Mouse (Mus musculus) right cerebral cortex, adult 2 months (tissue): ENCODE data around the gene 4921507P07Rik.
"Not testable (repeated sequence)": the region's sequence is repeated elsewhere in the genome, so short reads cannot be mapped to it uniquely, and the experiment has no call there.

Source experiments
- DNase-seq, 2 experiments: peaks; one replicate each; pipeline ENCODE4 v3.0.0; 2021 to 2022; ENCODE audit warnings: low spot score in 2 of 2

Gene 4921507P07Rik

DNA sequence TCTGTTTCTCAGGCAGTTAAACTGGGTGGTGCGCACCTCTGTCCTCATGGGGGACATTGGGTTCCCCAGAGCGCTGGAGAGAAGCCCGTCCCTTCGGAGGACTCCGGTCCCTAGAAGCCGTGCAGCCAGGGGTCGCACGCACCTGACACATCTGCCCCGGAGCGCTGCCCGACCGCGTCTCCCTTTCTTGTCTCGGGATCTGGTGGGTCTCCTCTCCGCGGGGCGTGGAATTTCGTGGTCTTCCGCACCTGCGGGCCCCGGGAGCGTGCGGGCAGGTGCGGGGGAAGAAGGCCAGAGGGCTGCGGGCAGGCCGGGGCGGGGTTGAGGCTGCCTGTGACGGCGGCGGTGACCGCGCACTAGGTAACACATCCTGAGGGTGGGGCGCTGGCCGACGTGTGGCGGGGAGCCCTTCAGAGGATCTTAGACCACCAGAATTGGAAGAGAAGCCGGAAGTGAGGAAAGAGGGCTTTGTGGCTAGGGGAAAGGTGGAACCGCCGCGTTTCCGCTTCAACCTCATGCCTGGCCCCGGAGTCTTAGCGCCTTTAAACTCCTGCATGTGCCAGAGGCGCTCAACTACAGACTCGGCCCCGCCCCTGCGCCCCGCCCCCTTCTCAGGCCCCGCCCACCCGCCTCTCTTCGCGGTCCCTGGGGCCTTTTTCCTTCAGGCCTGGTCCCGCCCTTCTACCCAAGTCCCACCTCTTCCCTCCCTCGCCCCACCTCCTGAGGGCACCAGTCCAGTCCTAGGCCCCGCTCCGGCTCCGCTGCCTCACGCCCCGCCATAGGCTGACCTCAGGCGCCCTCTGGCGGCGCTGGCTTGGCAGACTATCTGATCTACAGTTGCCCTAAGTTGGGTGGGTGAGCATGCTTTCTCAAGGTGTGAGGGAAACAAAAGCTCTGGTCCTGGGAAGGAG lies at the start of gene 4921507P07Rik:
4921507P07Rik (minus strand) TSS at position 332 of the 911 bp plus-strand sequence.
- DNase-seq = peak; percentile 85

DNA sequence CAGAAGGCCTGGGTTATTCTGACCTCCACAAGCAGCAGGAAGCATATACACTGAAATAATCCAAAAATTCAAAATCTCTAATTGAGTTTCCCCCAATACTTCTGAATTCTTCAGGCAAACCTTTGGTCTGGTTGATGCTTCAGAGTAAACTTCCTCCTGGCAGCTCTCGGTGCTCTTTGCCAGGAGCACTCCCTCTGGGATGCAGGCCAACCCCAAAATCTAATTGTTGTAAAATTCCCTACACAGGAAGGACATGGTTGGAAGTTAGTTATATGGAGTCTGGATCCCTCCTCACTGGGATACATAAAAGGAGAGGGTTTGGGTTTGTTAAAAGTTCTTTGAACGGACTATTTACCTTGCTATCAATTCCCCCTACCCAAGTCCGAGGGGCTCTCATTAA lies 48.3 kb upstream of the 4921507P07Rik start:
- DNase-seq = no peak

DNA sequence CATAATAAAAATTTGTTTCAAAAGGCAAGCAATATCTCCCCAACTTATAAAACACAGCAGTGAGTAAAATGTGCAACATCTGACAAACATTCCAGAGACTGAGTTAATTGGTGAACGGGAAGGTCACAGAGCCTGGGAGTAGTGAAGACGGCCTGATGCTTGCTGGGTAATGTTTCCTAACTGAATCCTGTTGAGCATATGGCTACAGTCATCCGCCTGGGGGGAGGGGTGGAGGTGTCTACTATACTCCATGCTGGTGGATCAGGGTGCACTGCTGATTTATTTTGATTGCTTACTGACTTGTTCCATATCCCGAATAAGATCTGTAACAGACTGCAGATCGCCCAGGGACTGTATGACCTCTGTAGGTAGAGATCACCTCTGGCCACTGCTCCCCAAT lies 45.5 kb upstream of the 4921507P07Rik start:
- DNase-seq = no peak

DNA sequence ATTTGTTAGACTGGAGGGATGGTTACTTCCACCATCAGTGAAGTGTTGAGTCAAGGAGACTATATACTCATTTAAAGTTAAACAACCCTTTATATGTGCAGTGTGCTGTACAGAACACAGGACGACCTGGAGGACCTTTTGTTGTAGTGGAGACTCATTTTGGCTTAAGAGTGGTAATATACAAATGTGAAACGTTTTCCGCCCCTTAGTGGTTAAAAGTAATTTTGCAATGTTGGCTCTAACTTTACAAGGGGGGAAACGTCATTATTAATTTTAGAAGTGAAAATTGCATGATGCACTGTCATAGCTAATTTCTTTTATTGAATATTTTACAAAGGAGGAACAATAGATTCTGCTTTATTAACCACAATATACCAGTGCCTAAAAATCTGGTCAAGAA lies 43.9 kb upstream of the 4921507P07Rik start:
- DNase-seq = no peak

DNA sequence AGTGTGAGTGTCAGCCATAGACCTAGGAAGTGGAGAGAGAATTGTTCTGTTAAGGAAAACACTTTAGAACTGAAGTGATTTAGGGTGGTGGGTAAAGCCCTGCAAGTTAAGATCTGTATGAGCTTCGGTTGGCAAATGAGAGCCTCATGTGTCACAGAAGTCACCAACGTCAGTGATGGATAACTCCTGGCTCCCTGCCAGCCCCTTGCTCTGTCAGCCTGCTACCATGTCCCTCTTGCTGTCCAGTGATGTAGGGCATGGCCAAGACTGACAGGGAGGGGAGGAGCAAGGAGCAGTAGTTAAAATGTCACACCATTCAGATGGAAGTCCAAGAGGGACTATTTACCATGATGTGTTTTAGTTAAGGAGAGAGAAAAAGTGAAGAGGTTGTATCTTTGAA lies 43.2 kb upstream of the 4921507P07Rik start:
- DNase-seq = no peak

DNA sequence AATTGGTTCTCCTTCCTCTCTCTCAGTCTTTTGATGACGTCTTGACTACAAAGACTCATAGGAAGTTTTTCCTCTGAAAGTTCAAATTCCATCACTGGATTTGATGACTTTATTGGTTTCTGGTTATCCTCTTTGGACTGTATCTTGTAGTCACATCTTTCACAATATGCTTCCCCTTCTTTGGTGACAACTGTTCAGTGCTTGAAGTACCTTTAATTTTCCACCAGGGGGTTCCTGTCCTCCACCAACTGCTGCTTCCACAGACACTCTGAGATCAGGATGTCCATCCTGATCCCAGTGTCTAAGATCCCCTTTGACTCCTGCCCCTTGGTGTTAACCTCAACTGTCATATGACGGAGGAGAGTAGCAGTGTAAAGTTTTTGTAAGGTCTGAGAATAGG lies 29.7 kb upstream of the 4921507P07Rik start:
- DNase-seq = not testable (repeated sequence)

DNA sequence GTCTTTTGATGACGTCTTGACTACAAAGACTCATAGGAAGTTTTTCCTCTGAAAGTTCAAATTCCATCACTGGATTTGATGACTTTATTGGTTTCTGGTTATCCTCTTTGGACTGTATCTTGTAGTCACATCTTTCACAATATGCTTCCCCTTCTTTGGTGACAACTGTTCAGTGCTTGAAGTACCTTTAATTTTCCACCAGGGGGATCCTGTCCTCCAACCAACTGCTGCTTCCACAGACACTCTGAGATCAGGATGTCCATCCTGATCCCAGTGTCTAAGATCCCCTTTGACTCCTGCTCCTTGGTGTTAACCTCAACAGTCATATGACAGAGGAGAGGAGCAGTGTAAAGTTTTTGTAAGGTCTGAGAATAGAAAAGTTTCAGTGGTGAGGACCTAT lies 21.8 kb upstream of the 4921507P07Rik start:
- not testable (repeated sequence) for DNase-seq

DNA sequence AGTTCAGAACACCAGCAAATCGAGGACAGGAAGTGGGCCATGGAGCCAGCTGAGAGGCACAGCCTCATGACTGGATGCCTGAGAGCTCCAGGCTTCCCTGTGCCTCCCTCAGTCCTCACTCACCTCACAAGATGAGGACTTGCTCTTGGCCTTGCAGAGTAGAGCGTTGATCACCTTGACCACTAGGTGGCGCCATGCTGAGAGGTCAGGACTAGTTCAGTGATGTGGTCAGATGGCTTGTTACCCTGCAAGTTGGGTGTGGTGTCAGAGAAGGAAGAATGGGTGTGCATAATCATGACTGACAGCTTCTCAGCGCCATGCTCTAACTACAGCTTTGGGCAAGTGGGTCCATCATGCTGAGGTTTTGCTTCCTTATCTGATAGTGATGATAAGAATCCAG lies 5.2 kb upstream of the 4921507P07Rik start:
- no peak for DNase-seq

DNA sequence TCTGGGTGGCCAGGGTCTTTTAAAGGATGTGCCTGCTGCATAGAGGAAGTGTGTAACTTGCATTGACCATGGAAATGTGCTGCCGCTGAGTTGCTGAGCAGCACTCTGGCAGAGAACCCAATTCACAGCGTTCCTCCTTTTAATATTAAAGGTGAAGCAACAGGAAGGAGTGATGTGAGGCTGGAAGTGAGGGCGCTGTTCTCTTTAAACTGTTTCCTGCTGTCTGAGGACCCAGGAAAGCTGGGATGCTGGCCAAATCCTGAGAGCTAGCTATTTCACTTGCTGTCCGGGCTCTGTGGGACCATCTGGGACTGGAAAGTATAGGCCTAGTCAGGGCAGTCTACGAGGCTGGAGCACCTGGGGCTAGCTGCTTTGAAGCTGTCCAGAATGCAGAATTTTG lies 2.1 kb upstream of the 4921507P07Rik start:
- DNase-seq = no peak

DNA sequence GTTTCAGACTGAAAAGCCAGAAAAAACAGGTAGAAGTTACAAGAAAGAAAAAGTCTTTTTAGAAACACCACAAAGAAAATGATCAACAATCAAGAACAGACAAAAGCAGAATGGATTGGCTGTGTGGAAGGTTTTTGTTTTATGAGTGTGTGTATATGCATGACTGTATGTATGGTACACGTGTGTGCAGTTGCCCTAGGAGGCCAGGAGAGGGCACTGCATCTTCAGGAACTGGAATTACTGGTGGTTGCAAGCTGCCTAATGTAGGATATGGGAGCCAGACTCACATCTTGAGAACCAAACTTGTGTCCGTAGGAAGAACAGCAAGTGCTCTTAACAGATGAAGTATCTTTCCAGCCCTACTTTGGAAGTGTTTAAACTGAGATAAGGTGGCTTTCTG lies 2.1 kb downstream of the 4921507P07Rik start:
- no peak for DNase-seq

DNA sequence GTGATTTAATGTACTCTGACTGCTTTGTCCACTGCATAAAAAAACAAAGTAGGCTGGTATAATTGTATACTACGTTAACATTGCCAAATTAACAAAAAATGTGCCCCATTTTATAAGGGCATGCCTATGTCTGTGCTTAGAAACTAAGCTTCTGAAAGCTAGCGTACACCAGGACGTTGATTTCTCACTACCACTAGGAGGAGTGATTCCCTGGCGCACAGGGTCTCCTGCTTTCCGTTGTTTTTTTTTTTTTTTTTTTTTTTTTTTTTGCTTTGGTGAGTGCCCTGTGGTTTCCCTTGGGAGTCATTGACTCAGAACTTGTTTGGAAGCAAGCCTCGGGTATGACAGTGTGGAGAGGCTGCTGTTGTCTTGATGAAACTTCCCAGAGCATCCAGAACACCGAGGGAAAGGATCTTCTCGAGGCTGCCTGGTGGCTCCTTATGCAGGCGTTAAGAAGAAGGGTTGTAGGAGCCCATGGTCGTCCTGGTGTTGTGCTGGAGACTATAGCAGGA lies 3.0 kb downstream of the 4921507P07Rik start:
- DNase-seq = no peak

DNA sequence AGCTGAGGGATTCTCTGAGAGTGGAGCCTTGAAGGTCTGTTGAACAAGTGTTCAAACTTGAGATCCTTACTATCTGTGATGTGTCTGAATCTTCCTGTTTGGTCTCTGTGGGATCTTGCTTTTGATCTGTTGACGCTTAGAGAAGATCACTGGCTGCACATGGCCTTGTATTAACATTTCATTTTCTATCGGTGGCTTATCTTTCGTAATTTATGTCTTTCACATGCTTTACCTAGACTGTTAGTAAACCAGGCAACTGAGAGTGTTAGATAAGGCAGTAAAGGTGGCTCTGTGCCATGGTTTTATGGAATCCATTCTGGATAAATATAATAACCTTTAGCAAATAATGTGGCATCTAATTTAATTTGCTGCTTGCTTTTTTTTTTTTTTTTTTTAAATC lies 6.2 kb downstream of the 4921507P07Rik start:
- no peak for DNase-seq

DNA sequence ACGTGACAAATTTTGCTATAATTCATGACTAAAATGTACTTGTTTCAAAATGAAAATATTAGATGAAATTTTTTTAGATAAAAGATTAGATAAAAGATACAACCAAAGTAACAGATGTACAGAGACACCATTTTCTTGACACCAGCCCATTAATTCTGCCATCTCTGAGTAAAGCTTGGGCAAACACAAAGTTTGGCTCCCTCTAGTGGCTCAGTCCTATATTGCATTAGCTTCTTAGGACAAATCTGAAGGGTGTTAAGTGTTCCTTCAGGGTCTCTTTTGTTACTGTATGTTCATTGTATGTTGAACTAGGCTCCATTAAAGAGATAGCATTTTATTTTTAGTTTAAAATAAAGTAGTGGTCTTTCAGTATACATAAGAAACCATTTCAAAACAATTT lies 8.2 kb downstream of the 4921507P07Rik start:
- peak; percentile 33 to 73 for DNase-seq

DNA sequence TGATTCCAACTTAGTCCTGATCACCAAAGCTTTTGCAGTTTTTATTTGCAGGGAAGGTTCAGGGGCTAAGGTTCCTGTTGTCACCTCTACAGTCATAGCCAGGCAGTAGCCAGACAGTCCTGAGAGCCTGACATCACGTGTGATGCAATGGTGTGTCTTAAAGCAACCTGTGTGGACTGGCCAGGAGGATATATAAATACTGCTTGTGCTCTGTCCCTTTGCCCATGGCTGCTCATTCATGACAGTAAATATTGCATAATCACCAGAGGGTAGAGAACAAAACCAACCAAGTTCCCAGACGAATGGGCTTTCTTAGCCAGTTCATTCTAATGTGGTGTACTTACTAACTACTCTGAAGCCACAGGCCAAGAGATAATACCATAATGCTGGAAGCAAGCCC lies 9.0 kb downstream of the 4921507P07Rik start:
- DNase-seq = no peak

DNA sequence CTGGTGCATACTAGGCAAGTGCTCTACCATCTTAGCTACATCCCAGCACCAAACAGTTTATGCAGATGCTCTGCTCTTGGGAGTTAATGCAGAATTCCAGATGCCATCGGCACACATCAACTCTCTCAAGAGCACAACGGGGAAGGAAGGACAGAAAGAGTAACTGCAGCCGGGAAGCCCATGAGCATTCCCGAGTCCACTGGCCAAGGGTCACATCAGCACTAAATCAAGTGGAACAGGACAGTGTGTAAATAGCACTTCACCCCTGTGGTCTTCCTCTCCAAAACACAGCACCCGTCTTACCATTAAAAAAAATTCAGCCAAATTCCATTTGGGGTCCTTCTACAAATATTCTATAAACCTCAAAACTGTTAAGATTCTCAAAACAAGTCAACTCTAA lies 10.1 kb downstream of the 4921507P07Rik start:
- no peak for DNase-seq

DNA sequence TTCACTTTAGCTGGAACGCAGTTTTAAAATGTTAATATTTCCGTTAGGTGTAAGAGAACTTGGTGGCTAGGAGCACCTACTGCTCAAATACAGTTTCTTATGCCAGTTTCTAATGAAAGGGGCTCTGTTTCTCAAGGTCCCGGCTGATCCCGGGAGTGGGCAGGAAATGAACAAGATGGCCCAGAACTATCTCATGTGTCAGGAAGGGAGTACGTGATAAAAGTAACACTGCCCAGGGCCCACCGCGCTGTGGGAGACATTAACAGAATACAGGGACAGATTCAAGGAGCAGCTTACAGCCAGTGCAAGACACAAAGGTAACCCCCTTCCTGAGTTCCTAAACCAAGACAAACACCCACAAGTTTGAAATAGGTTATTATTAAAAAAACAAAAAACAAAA lies 10.7 kb downstream of the 4921507P07Rik start:
- DNase-seq = no peak

DNA sequence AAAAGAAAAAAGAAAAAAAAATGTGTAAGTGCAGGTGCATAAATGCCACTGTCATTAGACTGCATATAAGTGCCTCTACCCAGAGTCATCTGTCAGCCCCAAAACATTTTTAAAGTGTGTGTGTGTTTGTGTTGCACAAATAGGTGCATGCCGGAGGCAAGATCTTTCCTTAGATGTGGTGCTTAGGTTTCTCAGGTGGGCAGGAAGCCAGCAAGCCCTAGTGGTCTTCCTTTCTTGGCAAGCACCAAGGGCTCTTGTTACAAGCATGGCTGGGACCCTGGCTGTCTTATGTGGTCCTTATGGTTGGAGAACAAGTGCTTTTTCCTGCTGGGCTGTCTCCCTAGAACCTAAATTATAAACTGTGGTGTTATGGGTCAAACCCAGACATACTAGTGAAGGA lies 24.8 kb downstream of the 4921507P07Rik start:
- DNase-seq = no peak

DNA sequence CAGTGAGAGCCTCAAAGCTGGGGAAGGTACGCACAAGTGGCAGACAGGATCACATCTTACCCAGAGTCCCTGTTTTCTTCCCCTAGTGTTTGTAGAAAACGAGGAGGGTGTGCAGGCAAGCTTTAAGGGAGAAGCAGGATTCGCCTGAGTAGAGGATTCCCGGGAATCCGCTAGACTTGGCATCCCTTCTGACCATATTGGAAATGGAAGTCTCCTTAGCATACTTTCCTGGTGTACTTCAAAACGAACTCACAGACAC lies 29.5 kb downstream of the 4921507P07Rik start:
- DNase-seq = no peak

DNA sequence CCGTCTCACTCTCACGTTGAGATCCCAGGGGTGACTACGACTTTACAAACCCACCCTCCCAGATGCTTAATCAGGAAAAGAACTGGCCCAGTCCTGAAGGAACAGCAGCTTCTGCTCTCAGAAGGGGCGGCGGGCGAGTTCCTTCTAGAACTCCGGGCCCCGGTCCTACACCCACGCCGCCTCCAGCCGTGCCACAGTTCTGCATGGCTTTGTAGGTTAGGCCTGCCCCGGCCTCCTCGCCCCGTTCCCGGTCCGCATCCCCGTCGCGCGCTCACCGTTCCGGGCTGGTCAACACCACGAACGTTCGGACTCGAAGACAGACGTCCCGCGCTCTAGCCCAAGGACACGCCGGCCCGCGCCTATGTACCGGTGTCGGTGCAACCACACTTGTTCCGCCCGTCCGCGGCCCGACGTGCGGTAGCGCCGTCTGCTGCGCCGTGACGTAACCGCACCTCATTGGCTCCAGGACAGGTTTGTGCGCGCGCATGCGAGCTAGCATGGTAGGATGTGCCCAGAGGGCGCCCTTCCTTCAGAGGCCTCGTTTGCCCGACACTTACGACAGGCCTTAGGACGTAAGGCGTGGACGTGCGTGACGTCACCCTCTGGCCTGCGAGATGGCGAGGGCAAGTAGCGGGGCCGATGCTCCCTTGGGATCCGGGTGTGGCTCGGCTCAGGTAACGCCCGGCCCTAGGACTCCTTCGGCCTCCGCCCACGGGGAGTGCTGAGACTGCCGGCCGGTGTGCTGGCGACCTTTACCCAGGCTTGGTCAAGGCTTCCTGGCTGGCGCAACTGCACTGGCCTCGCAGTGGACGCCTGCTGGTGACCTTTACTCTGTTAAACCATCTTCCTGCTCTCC lies 30.1 kb downstream of the 4921507P07Rik start, which contains the start of gene Cycs:
Cycs (minus strand) TSS at position 398 of the 856 bp plus-strand sequence.
- DNase-seq = peak; percentile 99

DNA sequence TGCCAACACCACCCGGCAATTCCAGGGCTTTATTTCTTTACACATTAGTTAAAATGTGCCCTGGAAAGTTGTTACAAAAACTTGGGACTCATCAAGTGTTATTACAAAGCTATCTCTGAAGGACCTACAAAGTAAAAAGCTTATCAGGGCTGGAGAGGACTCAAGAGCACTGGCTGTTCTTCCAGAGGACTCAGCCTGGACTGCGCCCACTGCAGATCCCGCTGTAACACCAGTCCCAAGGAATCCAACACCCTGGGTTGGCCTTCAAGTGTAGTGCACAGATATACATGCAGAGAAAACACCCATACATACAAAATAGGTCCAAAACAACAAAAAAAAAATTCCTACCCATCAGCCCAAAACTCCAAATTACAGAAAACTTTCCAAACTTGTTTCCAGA lies 32.8 kb downstream of the 4921507P07Rik start:
- DNase-seq = no peak

DNA sequence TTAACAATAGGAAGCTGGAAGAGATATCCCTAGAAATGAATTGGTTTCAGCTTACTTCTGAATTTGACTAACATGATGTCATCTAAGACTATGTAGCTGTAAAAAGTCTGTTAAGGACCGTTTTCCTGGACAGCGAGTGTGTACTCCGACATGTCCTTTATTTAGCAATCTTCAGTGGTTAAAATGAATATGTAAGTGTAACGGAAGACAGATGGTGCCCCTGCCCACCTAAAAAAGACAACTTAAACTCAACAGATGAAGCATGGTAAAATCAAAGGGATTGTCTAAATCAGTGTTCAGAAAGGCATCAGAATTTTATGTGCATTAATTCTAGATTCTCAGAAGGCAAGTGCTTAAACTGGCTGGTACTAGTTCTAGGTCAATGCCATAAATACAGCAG lies 34.0 kb downstream of the 4921507P07Rik start:
- DNase-seq = peak; percentile 24 to 47

DNA sequence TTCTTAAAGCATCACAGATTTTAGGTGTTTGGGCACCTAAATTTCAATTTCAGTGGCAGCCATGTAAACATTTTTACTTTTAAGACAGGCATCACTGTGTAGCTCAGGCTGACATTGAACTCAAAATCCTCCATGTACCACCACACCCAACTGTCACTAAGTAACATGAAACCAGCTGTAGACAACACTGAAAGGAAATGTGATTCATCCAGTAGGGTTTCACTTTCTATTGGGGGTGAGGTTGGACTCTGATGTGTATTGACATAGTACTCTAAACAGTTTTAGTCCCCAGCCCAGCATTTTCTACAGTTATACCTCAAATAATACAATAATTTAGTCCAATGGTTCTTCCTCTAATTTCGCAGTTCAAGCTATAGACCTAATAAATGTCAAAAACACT lies 35.7 kb downstream of the 4921507P07Rik start:
- DNase-seq = no peak

DNA sequence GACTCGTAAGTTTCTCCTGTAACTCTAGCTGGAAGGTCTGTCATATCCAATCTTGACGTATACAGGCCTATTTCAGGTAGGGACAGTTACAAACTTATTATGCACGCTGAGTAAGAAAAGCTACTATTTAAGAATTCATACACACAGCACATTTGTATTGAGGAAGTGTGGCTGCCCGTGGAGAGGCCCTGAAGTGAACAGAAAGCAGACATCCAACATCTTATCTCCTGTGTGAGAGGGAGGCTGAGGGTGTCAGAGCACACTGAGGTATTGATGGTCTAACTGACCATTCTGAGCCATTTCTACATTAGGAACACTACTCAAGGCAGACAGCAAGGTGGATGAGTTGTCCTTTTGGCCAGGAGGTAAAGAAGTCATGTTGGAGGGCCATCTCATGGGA lies 37.6 kb downstream of the 4921507P07Rik start:
- no peak for DNase-seq
